Mouse (Mus musculus) small intestine, adult 2 months (tissue): Measurements from ENCODE around the gene Uba5.

Experiments used
- CTCF ChIP-seq: fragments of 200-500 bp; IDR thresholded peaks from 2 replicates; pipeline ENCODE4 v1.5.1; 2012; ENCODE audit warnings: low read depth, mild to moderate bottlenecking, control low read depth, inconsistent platforms, low read length, moderate library complexity, mixed read lengths; ENCODE audit not compliant: insufficient replicate concordance, insufficient read length; ENCODE audit errors: extremely low read depth
- POLR2A ChIP-seq: fragments of 200-500 bp; IDR thresholded peaks from 2 replicates; pipeline ENCODE4 v1.6.1; 2012; ENCODE audit warnings: low read depth, mild to moderate bottlenecking, control low read depth, inconsistent platforms, low read length, moderate library complexity

- no peak for TF ChIP-seq CTCF
- TF ChIP-seq POLR2A: no peak
Observed at GRCm38 (mm10) chr9:104043676-104044075, 19.3 kb downstream of the Uba5 start.
